Mouse (Mus musculus) natural killer cell, adult 2 months (primary cell): Measurements from ENCODE around the gene Ndufab1.
"Not testable (repeated sequence)": the region's sequence is repeated elsewhere in the genome, so short reads cannot be mapped to it uniquely, and the experiment has no call there.

Experiments used
- DNase-seq, 2 experiments: peaks; one replicate each; pipeline ENCODE4 v3.0.0; 2022; ENCODE audit warnings: low spot score in 2 of 2

Ndufab1 gene

DNA sequence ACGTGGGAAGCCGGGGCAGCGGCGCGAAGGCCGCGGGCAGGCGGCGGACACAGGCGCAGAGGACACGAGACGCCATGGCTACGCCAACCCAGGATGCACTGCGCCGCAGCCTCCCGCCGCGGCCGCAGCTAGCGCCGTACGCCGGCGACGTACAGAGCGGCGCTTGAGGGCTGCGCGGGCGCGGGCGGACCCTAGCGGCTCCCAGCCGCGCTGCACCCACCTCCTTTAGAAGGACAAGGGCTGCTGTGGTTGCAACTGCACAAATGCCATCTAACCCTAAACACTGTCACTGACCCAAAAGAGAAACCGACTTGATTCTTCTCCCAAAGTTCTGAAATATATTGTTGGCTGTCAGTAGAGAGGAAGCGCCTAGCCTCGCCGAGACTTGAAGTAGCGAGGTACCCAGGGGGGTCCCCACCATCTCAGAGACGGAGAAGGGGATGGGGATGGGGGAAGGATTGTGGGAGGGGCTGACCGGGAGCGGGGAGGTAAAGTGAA, at the start of gene Ndufab1:
Gene Ndufab1 (minus strand): TSS at position 140 of the 498 bp plus-strand sequence.
- DNase-seq, result peak; percentile 71 to 82

GRCm38 (mm10) chr7:122140991-122141390, 39.3 kb upstream of the Ndufab1 start:
- no peak for DNase-seq

GRCm38 (mm10) chr7:122138190-122138589, 36.5 kb upstream of the Ndufab1 start:
- no peak for DNase-seq

GRCm38 (mm10) chr7:122137071-122137470, 35.4 kb upstream of the Ndufab1 start:
- DNase-seq, result no peak

DNA sequence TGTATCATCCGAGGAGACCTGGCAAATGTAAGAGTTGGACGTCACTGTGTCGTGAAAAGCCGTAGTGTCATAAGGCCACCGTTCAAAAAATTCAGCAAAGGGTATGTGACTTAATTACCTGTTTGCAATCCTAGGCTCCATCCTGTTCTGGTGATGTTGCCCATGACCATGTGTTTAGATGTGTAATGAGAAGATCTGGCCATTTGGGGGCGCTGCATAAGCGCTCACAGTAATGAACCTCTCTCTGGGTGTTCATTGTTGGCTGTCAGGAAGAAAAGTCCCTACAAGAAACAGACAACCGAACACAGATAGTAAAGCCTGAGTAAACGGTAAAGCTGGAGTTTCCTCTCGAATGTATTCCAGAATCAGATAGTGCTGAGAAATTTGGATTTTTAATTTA, 33.4 kb upstream of the Ndufab1 start:
- DNase-seq, result peak; percentile 19 to 30

DNA sequence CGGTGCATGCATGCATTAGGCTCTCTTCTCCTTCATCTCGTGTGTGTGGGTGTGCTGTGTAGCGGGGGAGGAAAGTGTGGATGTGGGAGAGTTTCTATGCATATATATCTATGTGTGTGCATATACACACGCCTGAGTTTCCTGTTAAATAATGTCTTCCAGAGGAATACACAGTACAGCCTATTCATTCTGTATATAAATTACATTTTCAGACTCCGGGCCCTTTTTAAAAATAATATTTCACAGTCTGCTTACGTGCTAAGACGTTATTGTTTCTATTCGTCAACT, 31.6 kb upstream of the Ndufab1 start:
- DNase-seq, result no peak

GRCm38 (mm10) chr7:122132497-122133337, 31.0 kb upstream of the Ndufab1 start, which contains the start of the genes Palb2 and Dctn5:
Palb2 (minus strand) TSS chr7:122132985.
Dctn5 (plus strand) TSS chr7:122133041.
- peak; percentile 96 to 97 for DNase-seq

DNA sequence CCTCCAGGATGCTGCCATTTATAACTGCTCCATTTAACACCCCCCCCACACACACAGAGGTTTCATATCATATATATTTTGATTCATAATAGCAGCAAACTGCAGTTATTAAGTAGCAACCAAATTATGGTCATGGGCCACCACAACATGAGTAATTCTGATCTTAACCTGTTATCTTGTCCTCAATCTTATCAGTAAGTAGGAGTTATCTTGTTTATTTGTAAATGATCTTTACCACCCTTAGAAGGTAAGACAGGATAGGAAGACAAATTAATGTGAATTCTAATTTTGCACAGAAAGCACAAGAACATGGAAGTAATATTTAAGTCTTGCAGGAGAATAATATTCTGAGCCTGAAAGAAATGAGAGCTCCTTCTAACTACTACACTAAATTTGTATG, 30.1 kb upstream of the Ndufab1 start:
- no peak for DNase-seq

- DNase-seq, result no peak
Observed at GRCm38 (mm10) chr7:122126946-122127345, 25.3 kb upstream of the Ndufab1 start.

- DNase-seq, result no peak
Observed at GRCm38 (mm10) chr7:122125636-122126035, 23.9 kb upstream of the Ndufab1 start.

GRCm38 (mm10) chr7:122123518-122123917, 21.8 kb upstream of the Ndufab1 start:
- DNase-seq, result no peak

- DNase-seq, result no peak
Observed at GRCm38 (mm10) chr7:122108206-122108605, 6.5 kb upstream of the Ndufab1 start.

GRCm38 (mm10) chr7:122101014-122101746, 506 bp downstream of the Ndufab1 start:
- not testable (repeated sequence) for DNase-seq

- peak; percentile 45 to 61 for DNase-seq
Observed at GRCm38 (mm10) chr7:122099222-122099621, 2.5 kb downstream of the Ndufab1 start.

DNA sequence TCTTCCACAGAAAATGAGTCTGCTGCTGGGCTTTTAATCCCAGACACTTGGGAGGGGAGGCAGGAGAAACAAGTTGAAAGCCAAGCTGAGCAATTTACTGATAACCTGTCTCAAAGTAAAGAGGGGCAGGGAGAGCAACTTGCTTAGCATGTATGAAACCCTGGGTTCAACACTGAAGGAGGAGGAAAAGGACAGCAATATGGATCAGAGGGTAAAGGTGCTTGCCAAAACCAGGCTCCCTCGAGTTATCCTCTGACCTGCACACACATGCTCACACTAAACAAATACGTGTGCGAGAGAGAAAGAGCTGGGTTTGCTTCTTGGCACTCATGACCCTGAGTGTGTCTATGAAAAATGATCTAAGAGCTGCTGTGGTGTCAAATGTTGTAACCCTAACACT, 3.7 kb downstream of the Ndufab1 start:
- no peak for DNase-seq

- peak in 1 of 2 experiments; percentile 15 for DNase-seq
Observed at GRCm38 (mm10) chr7:122094564-122095330, 6.9 kb downstream of the Ndufab1 start.

GRCm38 (mm10) chr7:122087195-122087982, 14.3 kb downstream of the Ndufab1 start:
- DNase-seq, result peak in 1 of 2 experiments; percentile 37

DNA sequence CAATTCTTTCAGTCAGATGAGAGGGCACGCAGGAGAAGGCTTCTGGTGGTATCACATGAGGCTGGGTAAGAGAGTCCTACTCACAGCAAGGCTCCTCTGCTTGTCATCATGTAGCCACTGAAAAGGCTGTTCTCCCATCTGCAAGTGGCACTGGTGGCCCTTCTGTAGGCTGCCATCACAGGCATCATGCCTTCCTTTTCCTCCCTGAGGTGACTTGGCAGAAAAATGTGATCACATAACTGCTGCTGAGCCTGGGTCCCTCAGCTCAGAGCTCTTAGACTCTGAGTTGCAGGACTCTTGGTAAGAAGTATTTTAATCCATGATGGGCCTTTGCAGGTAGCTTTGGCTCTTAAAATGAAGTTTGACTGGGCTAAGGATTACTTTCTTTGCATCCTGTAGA, 20.6 kb downstream of the Ndufab1 start:
- no peak for DNase-seq

DNA sequence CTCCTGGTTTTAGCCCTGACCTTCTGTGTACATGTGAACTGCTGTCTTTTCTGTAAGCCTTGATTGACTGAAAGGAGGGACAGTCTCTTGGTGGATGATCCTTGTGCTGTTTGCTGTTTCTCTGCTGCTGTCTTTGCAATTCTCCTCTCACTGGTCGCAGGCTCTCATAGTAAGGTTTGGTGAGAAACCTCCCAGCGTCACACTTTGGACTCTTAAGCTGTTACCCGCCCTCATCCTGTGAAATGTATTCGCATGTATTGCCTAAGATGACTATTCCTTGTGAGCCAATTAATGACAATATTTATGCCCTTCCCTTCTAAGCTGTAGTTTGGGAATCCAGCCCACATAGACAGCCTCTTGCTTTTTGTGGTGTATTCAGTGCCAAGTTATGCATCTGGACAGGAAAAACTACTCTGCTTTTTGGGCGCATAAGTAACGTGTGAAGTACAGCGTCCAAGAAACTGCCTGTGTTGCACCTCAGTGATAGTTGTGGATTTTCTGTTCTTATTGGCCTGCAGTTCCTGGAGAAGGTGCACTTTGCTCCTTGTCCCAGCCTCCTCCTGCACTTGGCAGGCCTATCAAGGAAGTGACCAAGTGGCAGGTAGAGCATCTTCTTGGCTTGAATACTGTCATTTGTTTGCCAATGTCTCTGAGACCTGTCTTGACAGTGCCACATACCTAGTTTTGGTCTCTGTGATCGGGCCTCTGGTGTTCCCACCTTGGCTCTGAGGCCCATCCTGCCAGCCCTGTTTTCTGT, 21.7 kb downstream of the Ndufab1 start:
- DNase-seq, result no peak

DNA sequence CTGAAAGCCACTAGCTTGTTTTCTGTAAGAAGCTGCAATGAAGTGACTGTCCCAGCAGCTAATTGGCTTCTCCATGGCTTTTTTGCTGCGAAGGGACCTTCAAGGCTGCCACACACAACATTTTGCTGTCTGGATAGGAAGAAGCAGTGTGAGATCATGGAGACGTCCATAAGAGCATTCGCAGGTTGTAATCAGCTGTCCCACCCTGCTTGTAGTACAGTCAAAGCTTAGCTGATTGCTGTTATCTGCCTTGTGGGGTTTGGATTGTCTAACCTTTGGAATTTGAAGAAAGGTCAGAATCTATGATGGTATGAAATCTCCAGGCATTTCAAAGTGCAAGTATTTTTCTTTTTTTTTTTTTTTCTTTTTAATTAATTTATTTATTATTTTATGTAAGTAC, 27.3 kb downstream of the Ndufab1 start:
- no peak for DNase-seq
